Mouse (Mus musculus) forebrain, postnatal 0 days (tissue): Measurements from ENCODE around the gene Timd4. TPM values are rescaled to one million over a fixed set of nuclear protein-coding genes. Genes with fewer than 3 reads are reported as not detected.

ENCODE experiments used
- ATAC-seq: fragments of 200-750 bp; cut with Nextera tagmentation; 2 replicates; pipeline ENCODE4 v1.8.0; 2017; ENCODE audit warnings: mild to moderate bottlenecking, moderate library complexity
- DNase-seq: peaks from one replicate; pipeline ENCODE4 v3.0.0-alpha.2; 2015
- H3K27ac ChIP-seq: fragments of 300-500 bp; sonication (generic); 2 replicates; pipeline ENCODE4 v1.5.1; 2014; ENCODE audit warnings: low read depth, mild to moderate bottlenecking, antibody characterized with exemption, low read length, moderate library complexity, mixed read lengths
- H3K27me3 ChIP-seq: fragments of 300-500 bp; sonication (generic); 2 replicates; pipeline ENCODE4 v1.6.1; 2014; ENCODE audit warnings: mild to moderate bottlenecking, low read length, mixed read lengths; ENCODE audit not compliant: insufficient read depth
- H3K36me3 ChIP-seq: fragments of 300-500 bp; sonication (generic); 2 replicates; pipeline ENCODE4 v1.6.1; 2014; ENCODE audit warnings: mild to moderate bottlenecking, moderate library complexity; ENCODE audit not compliant: insufficient read depth
- H3K4me1 ChIP-seq: fragments of 300-500 bp; sonication (generic); 2 replicates; pipeline ENCODE4 v1.6.1; 2014; ENCODE audit warnings: antibody characterized with exemption; ENCODE audit not compliant: insufficient read depth
- H3K4me2 ChIP-seq: fragments of 300-500 bp; sonication (generic); 2 replicates; pipeline ENCODE4 v1.6.1; 2014; ENCODE audit warnings: low read depth, mild to moderate bottlenecking, moderate library complexity
- H3K4me3 ChIP-seq: fragments of 300-500 bp; sonication (generic); 2 replicates; pipeline ENCODE4 v1.5.1; 2014; ENCODE audit warnings: low read depth, low read length, mixed read lengths
- H3K9ac ChIP-seq: fragments of 300-500 bp; sonication (generic); 2 replicates; pipeline ENCODE4 v1.6.1; 2014; ENCODE audit warnings: mild to moderate bottlenecking
- H3K9me3 ChIP-seq: fragments of 300-500 bp; sonication (generic); 2 replicates; pipeline ENCODE4 v1.6.1; 2016; ENCODE audit warnings: low read length
- CTCF ChIP-seq: sonication (generic); IDR thresholded peaks from 2 replicates; pipeline ENCODE4 v1.5.1; 2016; ENCODE audit warnings: antibody characterized with exemption, control low read depth, low read depth
- WGBS: fragments of 180-500 bp; shearing (Covaris S2); extraction: QIAGEN DNeasy Blood & Tissue Kit; methylation state at CpG from one replicate; pipeline ENCODE4 v1.1.7; 2014; 5-methylcytosine and 5-hydroxymethylcytosine counted together
- polyA plus RNA-seq: library from polyadenylated mRNA; unstranded; fragments of >200 nt; fragmentation: Nextera tagmentation; extraction: Ambion mirVana; gene quantifications from 2 replicates; pipeline ENCODE4 v1.2.1, GENCODE M21; 2015
- total RNA-seq: library from RNA; depleted of rRNA; stranded (reverse); fragments of >200 nt; gene quantifications from 2 replicates; pipeline ENCODE4 v1.2.3, GENCODE M21; 2014

The Timd4 gene
- total and polyA plus RNA-seq, 2 experiments from 2014 or later: 0.24 TPM; not detected in 1

GRCm38 (mm10) chr11:46842015-46842726 lies 31.6 kb downstream of the Timd4 start:
- Histone ChIP-seq H3K4me3 (no peak overlapping the region), H3K4me2 (no peak overlapping the region), H3K27ac (no peak overlapping the region), H3K9me3 (no peaks in the 10 kb centered on the region), H3K36me3 (no peaks in the 10 kb centered on the region), H3K27me3 (no peaks in the 10 kb centered on the region), H3K4me1 (no peaks in the 10 kb centered on the region), H3K9ac (no peak overlapping the region)
- ATAC-seq: no peak
- WGBS: 58% methylated on average over 2 of the region's 2 CpGs
- TF ChIP-seq CTCF: no peak
- DNase-seq: no peak

DNA sequence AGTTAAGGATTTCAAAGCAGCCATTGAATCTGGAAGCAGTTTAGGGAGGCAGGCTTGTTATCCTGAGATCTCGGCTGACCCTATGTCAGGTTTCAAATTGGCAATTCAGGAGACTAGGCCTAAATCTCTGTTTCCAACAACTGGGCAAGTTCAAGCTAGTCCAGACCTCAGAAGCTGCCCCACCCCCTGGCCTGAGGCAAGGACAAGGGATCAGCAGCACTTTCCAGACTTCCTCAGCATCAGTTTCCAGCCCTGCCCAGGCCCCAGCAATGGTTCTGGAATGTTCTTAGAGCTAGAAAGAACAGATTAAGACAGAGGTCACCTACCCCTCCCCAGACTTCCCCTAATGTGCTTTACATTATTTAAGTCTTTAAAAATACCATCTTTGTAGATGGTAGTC lies 36.1 kb downstream of the Timd4 start:
- DNase-seq (no peak), ATAC-seq (no peak)
- Histone ChIP-seq H3K27ac (no peak overlapping the region), H3K9ac (no peak overlapping the region), H3K9me3 (no peaks in the 10 kb centered on the region), H3K4me1 (no peaks in the 10 kb centered on the region), H3K27me3 (no peaks in the 10 kb centered on the region), H3K4me3 (no peak overlapping the region), H3K4me2 (no peak overlapping the region), H3K36me3 (no peaks in the 10 kb centered on the region)
- TF ChIP-seq CTCF: no peak
- 50% methylated on average over 1 of the region's 1 CpGs for WGBS

DNA sequence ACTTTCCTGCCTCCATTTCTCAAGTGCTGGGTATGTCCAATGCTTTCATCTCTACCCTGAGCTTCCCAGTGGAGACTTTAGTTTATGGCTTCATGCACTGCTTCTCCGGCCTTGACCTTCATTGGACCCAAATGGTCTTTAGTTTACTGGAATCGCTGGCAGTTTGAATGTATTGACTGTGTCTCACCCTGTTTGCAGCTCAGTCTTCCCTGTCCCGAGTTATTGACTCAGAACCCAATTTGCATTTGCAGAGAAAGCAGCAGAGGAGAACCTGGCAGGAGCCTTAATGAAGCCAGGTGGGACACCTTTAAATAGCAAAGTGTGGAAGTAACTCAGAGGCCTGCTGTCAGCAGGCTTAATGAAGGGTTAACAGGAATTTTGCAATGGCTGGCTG lies 37.2 kb downstream of the Timd4 start:
- Histone ChIP-seq H3K4me2 (no peak overlapping the region), H3K9me3 (no peaks in the 10 kb centered on the region), H3K27ac (no peak overlapping the region), H3K4me3 (no peak overlapping the region), H3K27me3 (no peaks in the 10 kb centered on the region), H3K36me3 (no peaks in the 10 kb centered on the region), H3K9ac (no peak overlapping the region), H3K4me1 (no peaks in the 10 kb centered on the region)
- ATAC-seq (no peak), DNase-seq (no peak)
- 44% methylated on average over 3 of the region's 3 CpGs for WGBS
- TF ChIP-seq CTCF: no peak

DNA sequence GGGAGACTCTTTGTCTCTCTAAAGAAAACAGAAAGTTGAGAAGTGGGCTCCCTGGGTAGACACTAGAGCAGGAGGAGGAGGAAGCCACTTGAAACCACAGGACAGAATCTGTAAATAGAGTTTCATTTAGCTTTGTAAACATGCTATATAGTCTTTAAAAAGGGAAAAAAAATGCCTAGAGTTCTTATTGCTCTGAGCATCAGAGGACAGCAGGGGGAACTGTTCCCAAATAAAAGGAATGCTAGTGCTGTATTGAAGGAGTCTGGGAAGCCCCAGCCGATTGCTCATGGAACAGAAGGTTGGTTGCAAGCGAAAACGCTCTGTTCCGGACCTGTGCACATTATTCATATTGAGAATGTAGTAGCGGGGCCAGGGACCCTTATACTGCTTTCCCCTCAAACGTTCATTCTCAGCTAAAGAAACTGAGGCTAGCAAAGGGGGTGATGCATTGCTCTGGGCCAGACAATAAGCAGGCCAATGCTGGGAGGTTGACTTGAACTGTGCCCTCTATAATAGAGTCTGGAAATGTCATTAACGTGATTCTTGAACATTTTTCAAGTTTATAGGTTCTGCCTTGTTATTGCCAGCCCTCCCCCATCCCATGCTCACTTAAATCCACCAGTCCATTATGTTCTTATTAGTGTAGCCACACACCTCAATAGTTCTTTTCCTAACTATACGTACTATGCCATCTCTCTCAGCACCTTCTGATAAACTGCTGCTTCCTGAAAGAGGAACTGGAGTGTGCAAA lies 37.8 kb downstream of the Timd4 start:
- Histone ChIP-seq H3K4me3 (no peak overlapping the region), H3K4me1 (no peaks in the 10 kb centered on the region), H3K36me3 (no peaks in the 10 kb centered on the region), H3K9me3 (no peaks in the 10 kb centered on the region), H3K9ac (no peak overlapping the region), H3K27me3 (no peaks in the 10 kb centered on the region), H3K4me2 (no peak overlapping the region), H3K27ac (no peak overlapping the region)
- 24% methylated on average over 8 of the region's 8 CpGs for WGBS
- TF ChIP-seq CTCF: peak; percentile 69
- DNase-seq (peak; percentile 71), ATAC-seq (peak; percentile 95)

DNA sequence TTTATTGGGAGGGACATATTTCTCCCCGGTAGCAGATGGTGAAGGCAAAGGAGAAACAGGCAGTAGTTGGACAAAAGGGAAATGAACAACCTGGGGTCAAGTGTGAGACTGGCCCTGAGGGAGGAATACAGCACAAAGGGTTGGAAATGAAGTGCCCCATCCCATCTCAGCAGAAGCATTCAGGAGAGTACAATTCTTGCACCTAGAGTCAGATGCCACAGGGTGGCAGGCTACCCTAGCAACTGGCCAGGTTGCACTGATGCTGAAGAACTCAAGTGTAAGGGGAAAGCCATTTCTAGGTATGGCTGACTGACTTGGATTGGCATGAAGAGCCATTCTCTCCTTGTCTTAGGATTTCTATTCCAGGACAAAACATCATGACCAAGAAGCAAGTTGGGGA lies 54.2 kb downstream of the Timd4 start:
- no peaks in the 10 kb centered on the region for H3K4me1 ChIP-seq
- no peaks in the 10 kb centered on the region for H3K27me3 ChIP-seq
- H3K9me3 ChIP-seq: no peaks in the 10 kb centered on the region
- peak; percentile 79 for TF ChIP-seq CTCF
- DNase-seq (peak; percentile 70), ATAC-seq (peak; percentile 68; the same call in 1 of the 2 replicates)
- no peaks in the 10 kb centered on the region for H3K36me3 ChIP-seq
- H3K9ac ChIP-seq: no peak overlapping the region
- no peak overlapping the region for H3K4me3 ChIP-seq
- no peak overlapping the region for H3K4me2 ChIP-seq
- 82% methylated on average over 1 of the region's 1 CpGs for WGBS
- no peak overlapping the region for H3K27ac ChIP-seq

GRCm38 (mm10) chr11:46868594-46868993 lies 58.0 kb downstream of the Timd4 start:
- TF ChIP-seq CTCF: no peak
- H3K36me3 ChIP-seq: no peaks in the 10 kb centered on the region
- ATAC-seq (no peak), DNase-seq (no peak)
- H3K4me3 ChIP-seq: no peak overlapping the region
- no peak overlapping the region for H3K27ac ChIP-seq
- H3K9ac ChIP-seq: no peak overlapping the region
- no peaks in the 10 kb centered on the region for H3K4me1 ChIP-seq
- WGBS: 75% methylated on average over 7 of the region's 7 CpGs
- no peak overlapping the region for H3K4me2 ChIP-seq
- no peaks in the 10 kb centered on the region for H3K9me3 ChIP-seq
- H3K27me3 ChIP-seq: no peaks in the 10 kb centered on the region

DNA sequence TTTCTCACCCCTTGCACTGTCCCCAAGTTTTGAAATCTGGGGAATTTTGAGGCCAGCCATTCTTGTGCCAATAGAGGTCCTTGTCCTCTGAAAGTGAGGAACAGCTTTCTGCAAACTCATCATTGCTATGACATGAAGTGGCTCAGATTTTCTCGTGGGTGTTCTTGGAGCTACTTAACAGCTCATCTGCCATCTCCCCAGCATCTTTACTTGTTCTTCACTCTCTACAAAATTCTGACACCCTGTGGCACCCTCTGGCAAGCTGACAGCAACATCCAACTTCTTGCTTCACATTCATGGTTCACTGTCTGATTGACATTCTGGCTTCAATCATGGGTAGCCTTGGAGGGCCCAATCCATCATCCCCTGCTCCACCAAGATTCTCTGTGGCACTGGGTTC lies 65.2 kb downstream of the Timd4 start:
- no peaks in the 10 kb centered on the region for H3K4me1 ChIP-seq
- no peak for TF ChIP-seq CTCF
- ATAC-seq (no peak), DNase-seq (no peak)
- H3K4me3 ChIP-seq: no peak overlapping the region
- no peaks in the 10 kb centered on the region for H3K27me3 ChIP-seq
- H3K9me3 ChIP-seq: no peaks in the 10 kb centered on the region
- no peak overlapping the region for H3K9ac ChIP-seq
- no peak overlapping the region for H3K4me2 ChIP-seq
- whole genome bisulfite sequencing: 65% methylated on average over 1 of the region's 1 CpGs
- no peak overlapping the region for H3K27ac ChIP-seq
- no peaks in the 10 kb centered on the region for H3K36me3 ChIP-seq
